Mouse (Mus musculus) B cell, adult 67 days (primary cell): ENCODE results near the gene Prpf40a. TPM values are rescaled to one million over a fixed set of nuclear protein-coding genes. Genes with fewer than 3 reads are reported as not detected.

Experiments used
- total RNA-seq, 2 experiments: library from RNA; stranded (reverse); gene quantifications; 4 replicates each; pipeline ENCODE4 v1.2.4; 2023

The Prpf40a gene
- 10 to 100 TPM; 91.9 to 99.7 TPM for total RNA-seq

DNA sequence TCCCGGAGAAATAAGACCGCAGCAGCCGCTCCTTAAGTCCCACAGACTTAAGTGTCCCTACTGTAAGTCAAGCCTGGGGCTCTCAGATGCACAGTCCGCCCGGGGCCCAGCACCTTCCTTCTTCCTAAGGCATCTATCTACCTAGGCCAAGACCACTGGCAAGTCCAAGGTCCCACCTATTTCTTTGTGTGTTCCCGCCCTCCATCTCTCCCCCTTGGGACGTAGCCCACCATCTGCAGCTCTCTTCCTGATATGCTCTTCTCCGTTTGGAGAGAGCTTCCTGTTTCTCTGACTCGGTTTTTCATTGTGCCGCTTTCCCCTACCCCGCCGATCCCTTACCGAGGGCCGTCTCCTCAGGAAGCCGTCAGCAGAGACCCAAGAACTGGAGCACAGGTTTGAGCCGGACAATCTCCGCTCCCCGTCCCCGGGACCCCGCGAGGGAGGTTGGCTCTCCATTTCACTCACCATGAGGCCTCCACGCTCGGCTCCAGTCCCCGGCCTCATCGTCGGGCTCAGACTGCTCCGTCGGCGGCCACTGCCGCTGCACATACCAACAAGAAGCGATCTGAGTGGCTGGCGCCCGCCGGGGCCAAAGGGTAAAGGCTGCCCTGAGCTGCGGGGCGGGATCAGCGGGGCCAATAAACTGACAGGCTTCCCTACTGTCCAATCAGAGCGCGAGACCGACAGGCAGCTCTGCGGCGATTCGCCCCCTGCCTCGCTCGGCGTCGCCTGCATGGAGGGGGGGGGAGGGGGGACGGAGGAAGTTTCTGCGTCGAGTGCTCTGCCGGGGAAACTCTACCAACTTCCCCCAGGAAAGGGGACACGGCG lies at the start of gene Prpf40a:
Gene Prpf40a, minus strand, starts transcription at position 601 of the 828 bp plus-strand sequence.

DNA sequence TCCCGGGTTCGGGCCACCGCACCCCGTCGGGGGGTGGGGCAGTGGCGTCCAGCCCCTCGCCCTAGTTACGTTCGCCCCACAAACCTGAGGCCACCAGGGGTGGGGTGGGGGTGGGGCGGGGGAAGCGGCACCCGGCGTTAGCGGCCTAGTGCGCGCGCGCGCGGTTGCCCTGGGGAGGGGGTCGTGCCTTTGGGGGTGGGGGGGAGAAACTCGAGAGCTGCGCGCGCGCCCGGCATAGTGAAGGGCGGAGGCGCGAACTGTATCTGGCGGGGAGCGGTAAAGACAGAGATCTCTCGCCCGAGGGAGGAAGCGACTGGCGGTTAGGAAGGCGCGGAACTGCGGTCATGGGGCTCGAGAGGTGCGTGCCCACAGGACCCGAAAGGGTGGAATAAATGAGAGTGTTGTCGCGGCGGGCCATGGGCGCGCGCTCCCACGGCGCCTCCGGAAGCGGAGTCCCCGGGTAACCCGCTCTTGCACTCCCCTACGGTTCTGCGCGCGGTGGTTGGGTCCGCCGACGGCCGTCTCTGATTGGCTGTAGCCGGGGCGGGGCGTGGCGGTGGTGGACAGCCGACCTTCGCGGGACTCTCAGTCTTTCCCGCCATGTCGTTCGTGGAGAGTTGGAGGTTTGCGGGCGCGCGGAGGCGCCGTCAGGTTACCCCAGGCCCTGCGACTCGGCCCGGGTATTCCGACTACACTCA lies 588 bp upstream of the Prpf40a start, which contains the start of gene Arl6ip6:
Gene Arl6ip6, plus strand, starts transcription at position 204 of the 698 bp plus-strand sequence.

Other genes starting within 250 kb of the Prpf40a start
- gene Arl6ip6, start 442 bp upstream of the Prpf40a start, total RNA-seq: 10 to 100 TPM; 25.5 to 26.7 TPM